Mouse (Mus musculus): ENCODE data around the gene Rapsn.

The Rapsn gene

DNA sequence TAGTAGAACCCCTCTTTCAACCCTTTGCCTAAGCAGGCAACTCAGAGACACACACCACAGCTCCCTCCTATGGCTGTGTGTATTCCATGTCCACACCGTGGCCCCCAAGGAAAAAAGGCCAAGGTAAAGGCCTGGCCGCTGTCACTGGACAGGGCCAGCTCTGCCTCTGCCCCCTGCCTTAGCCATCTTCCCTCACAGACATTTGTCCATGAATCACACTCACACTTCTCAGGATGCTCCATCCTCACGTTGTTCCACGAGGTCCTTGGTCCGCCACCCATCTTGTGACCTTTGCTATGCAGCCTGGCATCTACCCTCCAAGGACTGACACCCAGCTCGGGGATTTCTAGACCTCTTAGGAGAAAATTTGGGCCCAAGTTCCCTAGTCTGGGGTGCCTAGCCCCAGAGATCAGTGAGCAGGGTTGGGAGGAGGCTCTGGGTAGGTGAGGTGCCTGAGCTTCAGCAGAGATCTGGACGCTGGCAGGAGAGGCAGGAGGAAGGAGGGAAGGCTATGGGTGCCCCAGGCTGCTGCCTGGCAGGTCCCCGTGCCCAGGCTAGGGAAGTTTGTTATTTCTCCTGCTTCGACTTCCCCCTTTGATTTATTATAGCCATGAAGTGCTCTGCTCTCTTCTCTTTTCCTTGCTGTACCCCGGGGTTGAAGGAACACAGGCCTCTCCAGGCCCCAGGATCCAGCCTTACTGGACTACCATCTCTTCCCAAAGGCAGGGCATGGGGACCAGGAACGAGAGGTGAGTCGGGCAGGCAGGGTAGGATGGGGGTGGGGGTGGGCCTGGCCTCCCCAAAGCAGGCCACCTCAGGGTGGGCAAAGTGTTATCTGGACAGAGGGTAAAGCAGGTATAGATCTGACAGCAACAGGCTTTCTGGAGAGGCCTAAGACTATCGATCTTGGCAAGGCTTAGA is 46.6 kb downstream of the Rapsn start, which contains the start of gene Spi1:
TSS of gene Spi1 (plus strand) at position 616 of the 921 bp plus-strand sequence.
- no peak for DNase-seq

DNA sequence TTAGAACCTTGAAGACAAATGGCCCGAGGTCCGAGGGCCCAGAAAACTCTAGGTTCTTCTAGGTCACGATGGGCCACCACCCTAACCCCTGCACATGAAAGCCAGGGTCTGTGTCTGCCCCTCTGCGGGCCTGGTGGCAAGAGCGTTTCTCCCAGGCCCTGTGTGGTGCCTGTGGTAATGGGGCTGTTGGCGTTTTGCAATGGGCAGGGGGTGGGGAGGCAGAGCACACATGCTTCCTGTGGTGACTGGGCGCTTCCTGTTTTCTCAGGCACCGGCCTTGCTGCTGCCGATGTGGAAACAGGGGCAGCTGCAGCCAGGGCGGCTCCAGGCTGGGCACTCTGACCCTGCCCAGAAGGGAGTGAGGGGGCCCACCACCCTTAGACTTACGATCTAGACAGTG is 47.4 kb downstream of the Rapsn start:
- DNase-seq: no peak

DNA sequence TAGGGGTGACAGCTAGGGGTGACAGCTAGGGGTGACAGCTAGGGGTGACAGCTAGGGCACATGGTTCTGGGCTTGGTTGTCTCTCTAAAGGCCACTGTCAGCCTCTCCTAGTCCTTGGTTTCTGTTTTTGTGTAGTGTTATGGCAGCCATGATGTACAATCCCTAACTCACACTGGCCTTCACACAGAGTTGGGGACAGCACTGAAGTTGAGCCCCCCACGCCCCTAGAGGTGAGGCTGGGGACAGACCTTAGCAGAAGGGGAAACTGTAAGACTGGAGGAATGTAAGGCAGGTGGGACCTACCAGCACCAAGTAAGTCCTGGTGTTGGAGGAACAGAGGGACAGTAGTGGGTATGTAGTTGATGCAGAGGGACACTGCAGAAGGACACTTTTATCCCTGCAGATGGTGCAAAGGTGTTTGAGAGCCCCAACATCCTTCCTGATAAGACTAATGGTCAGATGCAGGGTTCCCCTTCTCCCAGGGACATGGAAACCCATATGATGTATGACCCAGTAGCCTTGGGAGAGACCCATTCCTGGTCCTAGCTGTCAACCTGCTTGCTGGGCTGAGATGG is 48.0 kb downstream of the Rapsn start:
- no peak for DNase-seq

DNA sequence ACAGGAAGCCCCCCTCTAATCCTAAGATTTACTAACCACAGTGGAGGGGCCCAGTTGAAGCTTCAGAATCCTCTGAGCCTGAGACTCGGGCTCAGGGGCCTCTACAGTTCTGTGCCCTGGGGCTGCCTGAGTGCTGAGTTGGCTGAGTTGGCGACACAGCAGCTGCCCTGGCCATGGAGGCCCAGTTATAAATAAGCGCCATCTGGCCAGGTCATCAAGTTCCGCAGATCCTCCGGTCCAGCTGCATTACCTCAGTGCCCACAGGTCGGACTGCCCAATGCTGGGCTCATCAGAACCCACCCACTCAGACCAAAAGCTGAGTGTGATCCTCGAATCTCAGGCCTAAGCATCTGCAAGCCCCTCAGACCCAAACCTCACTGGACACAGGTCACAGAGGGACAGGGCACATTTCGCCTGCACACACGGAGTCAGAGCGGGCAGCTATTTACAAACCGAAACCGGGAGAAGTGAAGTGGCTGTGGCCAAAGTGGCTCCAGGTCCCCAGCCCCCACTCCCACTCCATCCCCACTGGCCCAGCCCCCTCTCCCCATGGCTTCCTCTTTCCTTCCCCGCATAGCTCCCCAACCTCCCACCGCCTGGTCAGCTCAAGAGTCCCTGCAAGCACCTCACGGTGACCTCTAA is 48.9 kb downstream of the Rapsn start:
- no peak for DNase-seq

DNA sequence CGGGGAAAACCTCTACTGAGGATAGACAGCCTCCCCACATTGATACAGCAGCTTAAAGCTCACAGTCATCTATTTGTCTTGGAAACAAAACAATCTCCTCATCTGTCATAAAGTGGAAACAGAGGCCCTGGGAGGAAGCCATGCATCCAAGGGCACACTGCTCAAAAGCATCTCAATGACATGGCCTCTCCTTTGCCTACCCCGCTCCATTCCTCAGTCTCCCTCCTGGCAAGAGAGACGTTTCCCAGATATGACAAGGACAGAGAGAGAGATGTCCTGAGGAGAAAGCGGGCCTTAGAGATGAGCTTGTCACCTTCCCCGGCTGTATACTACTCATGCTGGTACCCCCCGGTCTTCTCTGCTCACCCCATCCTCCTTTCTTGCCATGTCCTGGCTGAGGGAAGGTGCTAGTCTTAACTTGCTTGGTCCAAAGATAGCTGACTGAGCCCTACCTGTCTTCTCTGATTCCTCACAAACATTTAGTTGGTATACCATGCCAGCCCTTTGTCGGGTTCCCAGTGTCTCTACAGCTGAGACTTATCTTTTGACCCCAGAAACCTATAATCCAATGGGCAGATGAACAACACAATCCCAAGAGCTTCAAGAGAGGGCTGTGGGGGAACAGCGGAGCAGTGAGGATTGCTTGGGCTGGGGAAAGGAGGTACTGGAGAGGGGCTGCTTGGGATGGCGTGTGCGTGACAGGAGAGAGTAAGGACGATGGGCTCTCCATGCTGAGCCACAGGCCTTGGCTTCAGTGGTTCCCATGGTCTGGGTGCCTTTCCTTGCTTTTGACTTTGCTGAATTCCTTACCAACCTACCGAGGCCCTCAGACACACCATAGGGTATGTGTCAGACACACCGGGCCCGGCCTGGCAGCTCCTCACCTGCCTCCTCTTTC is 50.3 kb downstream of the Rapsn start:
- DNase-seq: no peak

DNA sequence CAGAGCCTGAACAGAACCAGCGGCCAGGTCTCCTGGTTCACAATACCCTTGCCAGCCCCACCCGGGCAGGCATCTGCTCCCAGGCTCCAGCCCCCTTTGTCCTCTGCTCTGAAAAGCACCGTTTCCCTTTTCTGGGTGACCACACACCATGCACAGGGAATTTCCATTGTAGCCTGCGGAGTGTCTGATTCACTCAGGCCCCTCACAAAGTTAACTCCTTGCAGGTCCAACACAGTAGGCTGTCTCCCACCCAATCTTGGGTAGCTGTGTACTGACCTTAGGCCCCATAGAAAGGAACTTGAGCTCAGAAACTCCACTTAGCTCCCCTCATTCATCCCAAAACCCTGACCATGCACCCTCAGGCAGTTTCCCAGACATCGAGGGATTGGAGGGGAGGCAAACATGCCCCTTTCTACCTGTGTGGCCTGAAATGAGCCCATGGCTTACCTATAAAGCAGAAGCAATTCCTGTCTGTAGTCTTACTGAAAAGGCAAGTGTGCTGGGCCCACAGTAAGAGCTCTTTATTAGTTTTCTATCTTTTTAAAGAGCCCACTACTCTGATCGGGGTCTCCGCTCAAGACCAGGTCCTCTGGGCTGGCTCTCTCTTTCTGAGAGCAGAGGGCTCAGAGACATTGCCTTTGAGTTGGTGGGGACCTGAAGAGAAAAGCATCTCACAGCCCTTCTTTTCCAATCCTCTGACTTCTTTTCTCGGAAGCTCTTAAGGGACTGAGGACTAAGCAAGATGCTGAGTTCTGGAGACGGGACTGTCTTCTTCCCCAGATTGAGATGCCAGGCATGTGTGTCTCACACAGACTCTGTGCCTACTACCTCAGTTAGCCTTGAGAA is 51.2 kb downstream of the Rapsn start:
- DNase-seq: no peak

DNA sequence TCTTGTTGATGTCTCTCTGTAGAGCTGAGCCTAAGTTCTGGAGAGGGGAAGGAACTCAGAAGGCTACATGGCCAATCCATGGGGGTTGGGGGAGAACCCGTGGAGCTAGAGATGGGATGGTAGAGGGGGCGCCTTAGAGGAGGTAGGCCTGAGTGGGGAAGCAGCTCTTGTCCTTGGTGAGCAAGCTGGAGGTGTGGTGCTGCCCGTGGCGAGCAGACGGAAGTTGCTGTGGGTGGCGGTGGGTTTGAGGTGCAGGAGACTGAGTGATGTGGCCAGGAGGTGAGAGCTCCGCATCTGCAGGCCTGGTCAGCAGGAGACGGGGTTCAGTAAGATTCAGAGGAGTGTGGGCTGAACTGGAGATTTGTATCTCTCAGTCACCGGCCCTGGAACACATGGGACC is 52.0 kb downstream of the Rapsn start:
- no peak for DNase-seq

DNA sequence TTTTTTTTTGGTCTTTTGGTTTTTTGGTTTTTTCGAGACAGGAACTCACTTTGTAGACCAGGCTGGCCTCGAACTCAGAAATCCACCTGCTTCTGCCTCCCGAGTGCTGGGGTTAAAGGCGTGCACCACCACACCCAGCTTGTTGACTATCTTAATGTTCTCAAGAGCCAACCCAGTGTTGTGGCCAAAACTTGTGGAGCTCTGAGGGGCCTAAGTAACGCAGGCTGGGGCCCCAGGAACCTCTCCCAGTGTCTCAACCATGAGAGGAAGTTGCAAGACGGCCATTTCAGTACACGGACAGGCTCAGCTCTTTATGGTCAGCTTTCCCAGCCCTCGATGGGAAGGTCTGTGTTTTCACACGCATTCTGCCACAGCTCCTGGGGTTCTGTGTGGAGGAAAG is 53.6 kb downstream of the Rapsn start:
- DNase-seq: no peak

DNA sequence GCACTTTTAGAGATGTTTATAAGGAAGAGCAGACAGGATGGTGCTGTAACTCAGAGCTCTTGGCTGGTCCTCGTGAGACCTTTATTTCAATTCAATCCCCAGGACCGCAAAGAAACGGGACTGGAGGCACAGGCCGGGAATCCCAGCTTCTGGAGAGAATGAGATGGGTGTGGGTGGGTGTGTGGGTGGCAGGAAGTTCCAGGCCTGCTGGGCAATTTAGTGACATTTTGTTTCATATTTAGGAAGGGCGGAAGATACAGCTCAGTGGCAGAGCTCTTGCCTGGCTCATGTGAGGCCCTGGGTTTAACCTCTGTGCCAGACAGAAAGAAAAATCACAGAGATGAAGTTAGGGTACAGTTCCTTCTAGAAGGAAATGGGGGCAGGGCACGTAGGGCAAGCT is 54.8 kb downstream of the Rapsn start:
- no peak for DNase-seq

DNA sequence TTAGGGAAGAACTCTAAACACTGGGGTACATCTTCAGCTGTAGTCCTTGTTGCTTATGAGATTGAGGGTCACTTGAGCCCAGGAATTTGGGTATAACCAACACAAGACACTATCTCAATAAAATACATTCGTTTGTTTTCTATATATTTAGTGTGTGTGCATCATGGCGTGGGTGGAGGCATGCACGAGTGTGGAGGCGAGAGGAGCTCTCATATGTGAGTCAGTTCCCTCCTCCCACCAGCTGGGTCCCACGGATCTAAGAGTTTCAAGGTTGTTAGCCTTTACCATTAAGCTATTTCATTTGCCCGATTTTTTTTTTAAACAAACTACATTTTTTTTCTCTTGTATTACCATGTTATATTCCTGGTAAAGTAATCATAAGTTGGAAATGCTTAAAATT is 55.4 kb downstream of the Rapsn start:
- DNase-seq: no peak
